Mouse (Mus musculus) testis, adult 2 months (tissue): ENCODE data around the gene Slf2.

Experiments used
- CTCF ChIP-seq: fragments of 200-500 bp; IDR thresholded peaks from 2 replicates; pipeline ENCODE4 v1.5.1; 2012; ENCODE audit warnings: low read depth, mild to moderate bottlenecking, inconsistent platforms, low read length, moderate library complexity; ENCODE audit not compliant: control insufficient read depth, insufficient read depth, insufficient replicate concordance
- POLR2A ChIP-seq: fragments of 200-500 bp; IDR thresholded peaks from 2 replicates; pipeline ENCODE4 v1.6.1; 2012; ENCODE audit warnings: low read depth, mild to moderate bottlenecking, inconsistent platforms, low read length, moderate library complexity; ENCODE audit not compliant: control insufficient read depth

- TF ChIP-seq CTCF (no peak), POLR2A (no peak)
Measured at GRCm38 (mm10) chr19:44884331-44884730, 46.6 kb upstream of the Slf2 start.
